Mouse (Mus musculus): ENCODE results near the gene Ifnk. TPM values are rescaled to one million over a fixed set of nuclear protein-coding genes. Genes with fewer than 3 reads are reported as not detected.

The Ifnk gene
- not detected in 2 replicates for polyA plus RNA-seq (2014; fragmentation: Nextera tagmentation; extraction: Ambion mirVana)

- no peak for DNase-seq (ENCODE audit: low spot score)
- H3K27me3 ChIP-seq (replicated peaks; ENCODE audit: control insufficient read depth, insufficient read depth, low read length), result no peaks in the 10 kb centered on the region; the same call in 1 of the 2 replicates
- no peak within 1 kb of the TSS for H3K27ac ChIP-seq (replicated peaks; ENCODE audit: low read depth, low read length)
- H3K4me1 ChIP-seq (ENCODE audit: control insufficient read depth, insufficient read depth, low read length), result 0 out of 2 replicates have a peak, but pooled peaks cover 3% of the 10 kb centered on the region
- no peaks in the 10 kb centered on the region for H3K9me3 ChIP-seq (ENCODE audit: control insufficient read depth, low read length)
- H3K4me2 ChIP-seq (ENCODE audit: low read depth, low read length), result no peak within 1 kb of the TSS
- ATAC-seq (ENCODE audit: low read depth), result no peak
- H3K36me3 ChIP-seq (ENCODE audit: control insufficient read depth, insufficient read depth, low read length), result no peaks in the 10 kb centered on the region
- H3K9ac ChIP-seq (ENCODE audit: low read depth, low read length), result no peak within 1 kb of the TSS
- no peak within 1 kb of the TSS for H3K4me3 ChIP-seq (ENCODE audit: low read depth, low read length)
- WGBS, result 78% methylated on average over 4 of the region's 4 CpGs
Measured at GRCm38 (mm10) chr4:35151756-35152155, at the start of gene Ifnk. Gene Ifnk (plus strand): TSS chr4:35152056.

GRCm38 (mm10) chr4:35105115-35105773 lies 46.6 kb upstream of the Ifnk start:
- ATAC-seq (ENCODE audit: low read depth), result no peak
- DNase-seq (ENCODE audit: low spot score), result no peak
- 73% methylated on average over 14 of the region's 14 CpGs for WGBS
- Histone ChIP-seq H3K4me2 (ENCODE audit: low read depth, low read length) (no peak overlapping the region), H3K9me3 (ENCODE audit: control insufficient read depth, low read length) (no peaks in the 10 kb centered on the region), H3K36me3 (ENCODE audit: control insufficient read depth, insufficient read depth, low read length) (no peaks in the 10 kb centered on the region), H3K4me3 (ENCODE audit: low read depth, low read length) (no peak overlapping the region), H3K4me1 (ENCODE audit: control insufficient read depth, insufficient read depth, low read length) (peaks cover 12% of the 10 kb centered on the region), H3K27me3 (replicated peaks; ENCODE audit: control insufficient read depth, insufficient read depth, low read length) (no peaks in the 10 kb centered on the region), H3K9ac (ENCODE audit: low read depth, low read length) (no peak overlapping the region), H3K27ac (replicated peaks; ENCODE audit: low read depth, low read length) (no peak overlapping the region)

- ATAC-seq (ENCODE audit: low read depth) (no peak), DNase-seq (ENCODE audit: low spot score) (no peak)
- Histone ChIP-seq H3K9me3 (ENCODE audit: control insufficient read depth, low read length) (no peaks in the 10 kb centered on the region), H3K9ac (ENCODE audit: low read depth, low read length) (no peak overlapping the region), H3K27ac (replicated peaks; ENCODE audit: low read depth, low read length) (no peak overlapping the region), H3K4me2 (ENCODE audit: low read depth, low read length) (no peak overlapping the region), H3K4me1 (ENCODE audit: control insufficient read depth, insufficient read depth, low read length) (peaks cover 7% of the 10 kb centered on the region), H3K4me3 (ENCODE audit: low read depth, low read length) (no peak overlapping the region), H3K36me3 (ENCODE audit: control insufficient read depth, insufficient read depth, low read length) (no peaks in the 10 kb centered on the region), H3K27me3 (replicated peaks; ENCODE audit: control insufficient read depth, insufficient read depth, low read length) (no peaks in the 10 kb centered on the region)
- WGBS, result 77% methylated on average over 4 of the region's 4 CpGs
Measured at GRCm38 (mm10) chr4:35112452-35112851, 39.4 kb upstream of the Ifnk start.

GRCm38 (mm10) chr4:35113516-35114248 lies 38.2 kb upstream of the Ifnk start:
- Histone ChIP-seq H3K4me3 (ENCODE audit: low read depth, low read length) (no peak overlapping the region), H3K4me1 (ENCODE audit: control insufficient read depth, insufficient read depth, low read length) (peaks cover 7% of the 10 kb centered on the region), H3K9ac (ENCODE audit: low read depth, low read length) (no peak overlapping the region), H3K4me2 (ENCODE audit: low read depth, low read length) (no peak overlapping the region), H3K9me3 (ENCODE audit: control insufficient read depth, low read length) (no peaks in the 10 kb centered on the region), H3K27me3 (replicated peaks; ENCODE audit: control insufficient read depth, insufficient read depth, low read length) (no peaks in the 10 kb centered on the region), H3K36me3 (ENCODE audit: control insufficient read depth, insufficient read depth, low read length) (no peaks in the 10 kb centered on the region), H3K27ac (replicated peaks; ENCODE audit: low read depth, low read length) (no peak overlapping the region)
- 70% methylated on average over 13 of the region's 13 CpGs for WGBS
- DNase-seq (ENCODE audit: low spot score) (no peak), ATAC-seq (ENCODE audit: low read depth) (no peak)

- DNase-seq (ENCODE audit: low spot score) (no peak), ATAC-seq (ENCODE audit: low read depth) (no peak)
- Histone ChIP-seq H3K9me3 (ENCODE audit: control insufficient read depth, low read length) (no peaks in the 10 kb centered on the region), H3K36me3 (ENCODE audit: control insufficient read depth, insufficient read depth, low read length) (no peaks in the 10 kb centered on the region), H3K27me3 (replicated peaks; ENCODE audit: control insufficient read depth, insufficient read depth, low read length) (no peaks in the 10 kb centered on the region), H3K27ac (replicated peaks; ENCODE audit: low read depth, low read length) (no peak overlapping the region), H3K4me2 (ENCODE audit: low read depth, low read length) (no peak overlapping the region), H3K4me1 (ENCODE audit: control insufficient read depth, insufficient read depth, low read length) (peaks cover 7% of the 10 kb centered on the region), H3K9ac (ENCODE audit: low read depth, low read length) (no peak overlapping the region), H3K4me3 (ENCODE audit: low read depth, low read length) (no peak overlapping the region)
- WGBS, result 83% methylated on average over 2 of the region's 2 CpGs
Measured at GRCm38 (mm10) chr4:35114950-35115349, 36.9 kb upstream of the Ifnk start.

GRCm38 (mm10) chr4:35115933-35116332 lies 35.9 kb upstream of the Ifnk start:
- 70% methylated on average over 6 of the region's 6 CpGs for WGBS
- Histone ChIP-seq H3K4me3 (ENCODE audit: low read depth, low read length) (no peak overlapping the region), H3K27me3 (replicated peaks; ENCODE audit: control insufficient read depth, insufficient read depth, low read length) (no peaks in the 10 kb centered on the region), H3K9me3 (ENCODE audit: control insufficient read depth, low read length) (no peaks in the 10 kb centered on the region), H3K27ac (replicated peaks; ENCODE audit: low read depth, low read length) (no peak overlapping the region), H3K4me1 (ENCODE audit: control insufficient read depth, insufficient read depth, low read length) (peaks cover 11% of the 10 kb centered on the region), H3K9ac (ENCODE audit: low read depth, low read length) (no peak overlapping the region), H3K36me3 (ENCODE audit: control insufficient read depth, insufficient read depth, low read length) (no peaks in the 10 kb centered on the region), H3K4me2 (ENCODE audit: low read depth, low read length) (no peak overlapping the region)
- ATAC-seq (ENCODE audit: low read depth), result no peak
- no peak for DNase-seq (ENCODE audit: low spot score)

GRCm38 (mm10) chr4:35117144-35117543 lies 34.7 kb upstream of the Ifnk start:
- H3K9me3 ChIP-seq (ENCODE audit: control insufficient read depth, low read length), result no peaks in the 10 kb centered on the region
- H3K27me3 ChIP-seq (replicated peaks; ENCODE audit: control insufficient read depth, insufficient read depth, low read length), result no peaks in the 10 kb centered on the region
- 86% methylated on average over 3 of the region's 3 CpGs for WGBS
- DNase-seq (ENCODE audit: low spot score) (no peak), ATAC-seq (ENCODE audit: low read depth) (no peak)
- no peak overlapping the region for H3K9ac ChIP-seq (ENCODE audit: low read depth, low read length)
- no peaks in the 10 kb centered on the region for H3K36me3 ChIP-seq (ENCODE audit: control insufficient read depth, insufficient read depth, low read length)
- no peak overlapping the region for H3K27ac ChIP-seq (replicated peaks; ENCODE audit: low read depth, low read length)
- H3K4me1 ChIP-seq (ENCODE audit: control insufficient read depth, insufficient read depth, low read length), result peaks cover 15% of the 10 kb centered on the region
- H3K4me2 ChIP-seq (ENCODE audit: low read depth, low read length), result no peak overlapping the region
- H3K4me3 ChIP-seq (ENCODE audit: low read depth, low read length), result no peak overlapping the region

- no peak for DNase-seq (ENCODE audit: low spot score)
- Histone ChIP-seq H3K4me2 (ENCODE audit: low read depth, low read length) (no peak overlapping the region), H3K27me3 (replicated peaks; ENCODE audit: control insufficient read depth, insufficient read depth, low read length) (no peaks in the 10 kb centered on the region), H3K4me3 (ENCODE audit: low read depth, low read length) (no peak overlapping the region), H3K9me3 (ENCODE audit: control insufficient read depth, low read length) (no peaks in the 10 kb centered on the region), H3K9ac (ENCODE audit: low read depth, low read length) (no peak overlapping the region), H3K4me1 (ENCODE audit: control insufficient read depth, insufficient read depth, low read length) (peaks cover 8% of the 10 kb centered on the region), H3K27ac (replicated peaks; ENCODE audit: low read depth, low read length) (no peak overlapping the region), H3K36me3 (ENCODE audit: control insufficient read depth, insufficient read depth, low read length) (no peaks in the 10 kb centered on the region)
- 76% methylated on average over 2 of the region's 2 CpGs for WGBS
- no peak for ATAC-seq (ENCODE audit: low read depth)
Measured at GRCm38 (mm10) chr4:35118851-35119250, 33.0 kb upstream of the Ifnk start.

GRCm38 (mm10) chr4:35120159-35120558 lies 31.7 kb upstream of the Ifnk start:
- H3K9ac ChIP-seq (ENCODE audit: low read depth, low read length), result no peak overlapping the region
- H3K9me3 ChIP-seq (ENCODE audit: control insufficient read depth, low read length), result no peaks in the 10 kb centered on the region
- WGBS, result 36% methylated on average over 4 of the region's 4 CpGs
- H3K4me1 ChIP-seq (ENCODE audit: control insufficient read depth, insufficient read depth, low read length), result peaks cover 8% of the 10 kb centered on the region
- H3K4me2 ChIP-seq (ENCODE audit: low read depth, low read length), result no peak overlapping the region
- H3K4me3 ChIP-seq (ENCODE audit: low read depth, low read length), result no peak overlapping the region
- H3K27ac ChIP-seq (replicated peaks; ENCODE audit: low read depth, low read length), result no peak overlapping the region
- ATAC-seq (ENCODE audit: low read depth) (no peak), DNase-seq (ENCODE audit: low spot score) (no peak)
- no peaks in the 10 kb centered on the region for H3K36me3 ChIP-seq (ENCODE audit: control insufficient read depth, insufficient read depth, low read length)
- no peaks in the 10 kb centered on the region for H3K27me3 ChIP-seq (replicated peaks; ENCODE audit: control insufficient read depth, insufficient read depth, low read length)

Measured in embryonic facial prominence, embryonic 14.5 days (tissue).